Mouse (Mus musculus) liver, postnatal 0 days (tissue): ENCODE results near the gene Ppp1r9b.

Source experiments
- CTCF ChIP-seq: sonication (generic); IDR thresholded peaks from 2 replicates; pipeline ENCODE4 v1.5.1; 2016; ENCODE audit warnings: antibody characterized with exemption, low read depth
- EP300 ChIP-seq: IDR thresholded peaks from 2 replicates; pipeline ENCODE4 v1.6.1; 2016; ENCODE audit warnings: antibody characterized with exemption, low read depth, mild to moderate bottlenecking

DNA sequence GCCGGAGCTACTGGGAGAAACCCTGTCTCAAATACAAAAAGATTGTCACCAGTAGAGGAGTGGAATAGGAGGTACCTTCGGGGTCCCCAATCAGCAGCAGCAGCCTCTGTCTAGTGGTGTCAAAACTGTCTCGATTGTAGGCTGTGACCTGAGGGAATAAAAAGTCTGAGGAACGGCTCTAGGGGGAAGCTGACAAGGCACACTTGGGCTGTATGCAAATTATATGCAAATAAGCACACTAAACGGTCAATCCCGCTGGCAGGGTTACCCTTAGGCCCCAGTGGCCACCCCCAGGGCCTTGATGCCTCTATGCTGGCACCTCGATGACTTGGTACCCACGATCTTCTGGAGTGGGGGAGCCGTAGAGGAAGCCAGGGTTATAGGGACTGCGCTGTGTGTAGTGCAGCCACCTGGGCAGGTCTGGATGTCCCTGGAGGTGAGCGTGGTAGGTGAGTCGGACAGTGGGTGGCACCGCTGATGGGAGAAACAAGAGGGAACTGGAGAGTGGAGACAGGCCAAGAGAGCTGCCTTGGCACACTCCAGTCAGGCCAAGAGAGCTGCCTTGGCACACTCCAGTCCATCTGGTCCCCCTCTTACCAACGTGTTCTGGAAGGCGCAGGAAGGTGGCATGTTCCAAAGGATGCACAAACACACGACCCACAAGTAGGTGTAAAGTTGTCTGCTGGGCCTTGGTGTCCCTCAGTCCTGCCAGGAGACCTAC, 18.8 kb upstream of the Ppp1r9b start:
- TF ChIP-seq CTCF (no peak), EP300 (no peak)
